Mouse (Mus musculus): Measurements from ENCODE around the gene Zdhhc23. TPM values are rescaled to one million over a fixed set of nuclear protein-coding genes. Genes with fewer than 3 reads are reported as not detected.

Gene Zdhhc23
- polyA plus RNA-seq (2015; fragmentation: Nextera tagmentation; extraction: Ambion mirVana), result 2.1 and 2.6 TPM in 2 replicates

DNA sequence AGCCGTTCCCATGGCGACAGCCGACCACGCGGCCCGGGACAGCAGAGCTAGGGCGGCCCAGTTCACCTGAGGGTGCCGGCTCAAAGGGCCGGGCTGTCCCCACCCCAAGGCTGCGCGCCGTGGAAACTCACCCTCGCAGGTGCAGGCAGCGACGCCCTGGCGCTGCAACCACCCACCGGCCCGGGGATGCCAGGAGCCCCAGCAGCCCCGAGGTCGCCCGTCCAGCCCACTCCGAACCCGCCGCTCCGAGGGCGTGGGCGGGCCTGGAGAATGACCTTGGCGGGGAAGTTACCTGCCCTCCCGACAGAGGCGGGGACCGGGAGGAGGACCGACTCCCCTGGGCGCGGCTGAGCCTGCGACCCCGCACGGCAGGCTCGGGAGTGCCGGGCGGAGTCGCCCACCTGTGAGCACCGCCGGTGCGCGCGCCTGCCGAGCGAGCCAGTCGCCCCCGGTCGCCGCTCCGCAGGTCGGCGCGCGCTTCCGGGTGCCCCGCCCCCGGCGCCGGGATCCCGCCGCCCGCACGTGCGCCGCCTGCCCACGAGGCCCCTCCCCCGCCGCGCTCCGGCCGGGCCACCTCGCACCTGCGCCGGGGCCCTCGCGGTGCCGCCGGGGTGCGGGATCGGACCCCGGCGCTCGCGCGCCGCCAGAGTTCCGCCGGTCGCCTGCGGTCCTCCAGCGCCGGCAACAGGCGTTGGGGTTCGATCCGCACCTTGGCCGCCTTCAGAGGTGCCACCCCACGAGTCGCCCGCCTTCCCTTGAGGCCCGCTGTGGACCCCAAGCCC is at the start of gene Zdhhc23:
Gene Zdhhc23, minus strand, starts transcription at position 464 of the 782 bp plus-strand sequence.
- peak within 1 kb of the TSS; percentile 68 for H3K4me3 ChIP-seq (replicated peaks)
- H3K27me3 ChIP-seq (replicated peaks), result peaks cover 5% of the 10 kb centered on the region; the same call in 1 of the 2 replicates
- H3K9ac ChIP-seq, result peak within 1 kb of the TSS; percentile 32; the same call in 1 of the 2 replicates
- no peak within 1 kb of the TSS for H3K27ac ChIP-seq
- under 1% methylated on average over 75 of the region's 103 CpGs for WGBS
- peaks cover 8% of the 10 kb centered on the region; the same call in 1 of the 2 replicates for H3K4me1 ChIP-seq
- no peaks in the 10 kb centered on the region for H3K36me3 ChIP-seq
- peak; percentile 72 for ATAC-seq (ENCODE audit: insufficient read depth, low FRiP score, low read depth)
- no peaks in the 10 kb centered on the region for H3K9me3 ChIP-seq
- peak within 1 kb of the TSS; percentile 99 for H3K4me2 ChIP-seq

- WGBS, result 36% methylated on average over 2 of the region's 2 CpGs
Measured at GRCm38 (mm10) chr16:44029273-44029672, 49.7 kb upstream of the Zdhhc23 start.

GRCm38 (mm10) chr16:44026822-44027221 is 47.2 kb upstream of the Zdhhc23 start:
- Histone ChIP-seq H3K27me3 (replicated peaks) (no peaks in the 10 kb centered on the region), H3K4me1 (no peaks in the 10 kb centered on the region), H3K36me3 (no peaks in the 10 kb centered on the region), H3K9ac (no peak overlapping the region), H3K9me3 (no peaks in the 10 kb centered on the region), H3K4me3 (replicated peaks) (no peak overlapping the region), H3K27ac (no peak overlapping the region), H3K4me2 (no peak overlapping the region)
- ATAC-seq (ENCODE audit: insufficient read depth, low FRiP score, low read depth), result no peak
- WGBS, result 56% methylated on average over 9 of the region's 9 CpGs

More at GRCm38 (mm10) chr16:44029273-44029672, 49.7 kb upstream of the Zdhhc23 start:
- Histone ChIP-seq H3K9me3 (no peaks in the 10 kb centered on the region), H3K27ac (no peak overlapping the region), H3K4me3 (replicated peaks) (no peak overlapping the region), H3K27me3 (replicated peaks) (no peaks in the 10 kb centered on the region), H3K4me2 (no peak overlapping the region), H3K9ac (no peak overlapping the region), H3K36me3 (no peaks in the 10 kb centered on the region), H3K4me1 (no peaks in the 10 kb centered on the region)
- ATAC-seq (ENCODE audit: insufficient read depth, low FRiP score, low read depth), result no peak

GRCm38 (mm10) chr16:44026210-44026609 is 46.6 kb upstream of the Zdhhc23 start:
- Histone ChIP-seq H3K36me3 (no peaks in the 10 kb centered on the region), H3K9me3 (no peaks in the 10 kb centered on the region), H3K9ac (no peak overlapping the region), H3K4me2 (no peak overlapping the region), H3K27ac (no peak overlapping the region; the same call in 1 of the 2 replicates), H3K27me3 (replicated peaks) (no peaks in the 10 kb centered on the region), H3K4me3 (replicated peaks) (no peak overlapping the region), H3K4me1 (no peaks in the 10 kb centered on the region)
- WGBS, result 67% methylated on average over 6 of the region's 6 CpGs
- no peak for ATAC-seq (ENCODE audit: insufficient read depth, low FRiP score, low read depth)

DNA sequence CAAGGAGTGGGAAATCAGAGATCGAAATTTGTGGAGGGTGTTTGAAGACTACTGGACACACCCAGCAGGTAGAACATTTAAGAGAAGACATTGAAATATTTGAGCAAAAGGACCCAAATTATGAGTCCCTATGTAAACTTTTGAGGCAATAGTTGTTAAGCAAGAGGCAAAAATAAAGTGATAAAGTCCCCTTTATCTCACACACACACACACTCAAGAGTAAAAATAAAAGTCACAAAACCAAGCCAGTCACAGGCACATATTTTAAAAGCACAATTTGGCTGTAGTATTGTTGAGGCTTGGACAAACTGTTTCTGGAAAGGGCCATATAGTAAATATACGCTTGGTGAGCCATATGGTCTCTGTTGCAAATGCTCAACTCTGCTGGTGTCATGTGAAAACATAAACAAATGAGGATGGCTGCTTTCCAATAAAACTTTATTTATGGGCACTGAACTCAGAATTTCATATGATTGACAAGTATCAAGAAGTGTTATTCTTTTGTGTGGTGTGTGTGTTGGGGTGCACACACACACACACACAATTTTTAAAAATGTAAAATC is 39.5 kb upstream of the Zdhhc23 start:
- no peaks in the 10 kb centered on the region for H3K4me1 ChIP-seq
- H3K4me3 ChIP-seq (replicated peaks), result no peak overlapping the region
- no peak overlapping the region for H3K9ac ChIP-seq
- H3K27me3 ChIP-seq (replicated peaks), result no peaks in the 10 kb centered on the region
- H3K4me2 ChIP-seq, result no peak overlapping the region
- no peaks in the 10 kb centered on the region for H3K9me3 ChIP-seq
- H3K27ac ChIP-seq, result no peak overlapping the region
- 71% methylated on average over 2 of the region's 2 CpGs for WGBS
- ATAC-seq (ENCODE audit: insufficient read depth, low FRiP score, low read depth), result no peak
- H3K36me3 ChIP-seq, result no peaks in the 10 kb centered on the region

- Histone ChIP-seq H3K4me1 (no peaks in the 10 kb centered on the region), H3K4me3 (replicated peaks) (no peak overlapping the region), H3K9ac (no peak overlapping the region), H3K27ac (no peak overlapping the region), H3K36me3 (no peaks in the 10 kb centered on the region), H3K4me2 (no peak overlapping the region), H3K27me3 (replicated peaks) (no peaks in the 10 kb centered on the region), H3K9me3 (no peaks in the 10 kb centered on the region)
- WGBS, result 48% methylated on average over 7 of the region's 7 CpGs
- ATAC-seq (ENCODE audit: insufficient read depth, low FRiP score, low read depth), result peak; percentile 83
Measured at GRCm38 (mm10) chr16:44018372-44018771, 38.8 kb upstream of the Zdhhc23 start.

DNA sequence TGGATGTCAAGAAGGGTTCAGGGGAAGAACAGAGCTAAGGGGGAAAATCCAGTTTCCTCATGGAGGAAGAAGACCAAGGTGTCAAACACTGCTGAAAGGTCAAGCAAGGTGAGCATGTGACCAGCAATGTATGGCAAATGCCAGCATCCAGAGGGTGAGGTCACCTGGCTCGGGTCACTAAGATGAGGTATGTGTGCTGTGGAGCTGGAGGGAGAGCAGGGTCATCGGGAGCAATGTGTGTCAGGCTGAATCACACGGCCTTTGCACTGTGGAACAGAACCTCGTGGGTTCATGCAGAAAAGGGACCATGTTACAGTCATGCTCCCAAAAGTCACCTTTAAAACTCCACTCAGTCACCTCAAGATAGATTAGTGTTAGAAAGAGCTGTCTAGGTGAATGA is 38.1 kb upstream of the Zdhhc23 start:
- Histone ChIP-seq H3K4me1 (no peaks in the 10 kb centered on the region), H3K4me2 (no peak overlapping the region), H3K4me3 (replicated peaks) (no peak overlapping the region), H3K36me3 (no peaks in the 10 kb centered on the region), H3K27ac (no peak overlapping the region), H3K27me3 (replicated peaks) (no peaks in the 10 kb centered on the region), H3K9me3 (no peaks in the 10 kb centered on the region), H3K9ac (no peak overlapping the region)
- no peak; the same call in 1 of the 2 replicates for ATAC-seq (ENCODE audit: insufficient read depth, low FRiP score, low read depth)
- WGBS, result 86% methylated on average over 4 of the region's 4 CpGs

DNA sequence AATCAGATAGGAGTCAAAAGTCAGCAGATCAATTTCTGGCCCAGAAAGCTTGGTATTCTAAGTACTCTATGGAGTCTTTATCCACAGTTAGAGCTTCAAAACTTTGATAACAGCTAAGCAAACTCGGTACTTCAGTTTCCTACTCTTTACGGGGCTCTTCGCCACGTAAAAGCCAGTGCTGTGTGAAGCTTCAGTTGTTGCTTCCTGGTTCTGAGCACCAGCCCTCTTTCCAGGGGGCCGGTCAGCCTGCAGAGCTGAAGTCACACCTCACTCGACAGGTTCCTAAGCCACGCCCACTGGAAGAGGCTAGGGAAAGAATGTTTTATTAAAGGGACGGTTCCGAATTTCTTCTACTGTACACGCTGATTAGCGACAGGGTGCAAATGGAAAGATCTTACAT is 36.6 kb upstream of the Zdhhc23 start:
- Histone ChIP-seq H3K4me2 (peak overlapping the region; percentile 46), H3K27me3 (replicated peaks) (no peaks in the 10 kb centered on the region), H3K9ac (no peak overlapping the region), H3K36me3 (no peaks in the 10 kb centered on the region), H3K9me3 (no peaks in the 10 kb centered on the region), H3K27ac (no peak overlapping the region), H3K4me1 (no peaks in the 10 kb centered on the region), H3K4me3 (replicated peaks) (peak overlapping the region; percentile 32)
- peak; percentile 87 for ATAC-seq (ENCODE audit: insufficient read depth, low FRiP score, low read depth)
- WGBS, result 8% methylated on average over 11 of the region's 11 CpGs

DNA sequence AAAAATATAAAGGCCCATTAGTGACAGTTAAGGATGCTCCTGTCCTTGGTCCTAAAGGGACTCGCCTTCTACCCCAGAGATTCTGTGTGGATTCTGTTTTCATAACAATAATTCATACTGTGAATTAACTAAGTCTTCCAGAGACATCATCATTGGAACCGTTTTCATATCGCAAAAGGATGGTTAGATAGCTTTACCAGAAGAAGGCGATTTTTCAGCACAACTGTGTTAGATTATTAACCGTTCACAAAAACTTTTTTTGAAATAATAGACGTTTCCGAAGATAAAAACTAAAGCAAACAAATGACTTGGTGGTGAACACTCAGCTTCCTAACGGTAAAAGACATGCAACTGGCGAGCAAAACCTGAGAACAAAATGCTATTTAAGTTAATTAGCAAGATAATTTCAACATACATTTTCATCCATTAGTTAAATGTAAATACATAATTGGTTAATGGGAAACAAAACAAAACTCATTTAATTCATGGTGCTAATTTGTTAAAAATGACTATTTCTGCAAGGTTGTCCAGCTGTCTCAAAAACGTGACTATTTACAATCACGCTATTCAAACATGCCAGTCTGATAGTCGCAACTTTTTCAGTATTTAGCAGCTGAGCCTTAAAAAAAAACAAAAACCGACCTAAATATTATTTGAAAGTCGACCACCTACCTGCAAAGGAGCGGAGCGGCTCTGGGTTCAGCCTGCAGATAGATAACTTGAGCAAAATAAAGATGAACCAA is 36.0 kb upstream of the Zdhhc23 start:
- peak overlapping the region; percentile 32 for H3K4me3 ChIP-seq (replicated peaks)
- no peak overlapping the region for H3K27ac ChIP-seq
- no peak overlapping the region for H3K9ac ChIP-seq
- no peaks in the 10 kb centered on the region for H3K9me3 ChIP-seq
- H3K4me2 ChIP-seq, result peak overlapping the region; percentile 46
- ATAC-seq (ENCODE audit: insufficient read depth, low FRiP score, low read depth), result 0 out of 2 replicates have a peak, but pooled peaks have one; percentile 4
- WGBS, result 47% methylated on average over 16 of the region's 16 CpGs
- H3K27me3 ChIP-seq (replicated peaks), result no peaks in the 10 kb centered on the region
- no peaks in the 10 kb centered on the region for H3K4me1 ChIP-seq
- no peaks in the 10 kb centered on the region for H3K36me3 ChIP-seq

- Histone ChIP-seq H3K36me3 (no peaks in the 10 kb centered on the region), H3K27ac (no peak overlapping the region), H3K4me3 (replicated peaks) (no peak overlapping the region), H3K4me1 (no peaks in the 10 kb centered on the region), H3K4me2 (no peak overlapping the region), H3K27me3 (replicated peaks) (no peaks in the 10 kb centered on the region), H3K9ac (no peak overlapping the region), H3K9me3 (no peaks in the 10 kb centered on the region)
- 61% methylated on average over 5 of the region's 5 CpGs for WGBS
- ATAC-seq (ENCODE audit: insufficient read depth, low FRiP score, low read depth), result no peak
Measured at GRCm38 (mm10) chr16:44011010-44011409, 31.4 kb upstream of the Zdhhc23 start.

- H3K27me3 ChIP-seq (replicated peaks), result no peaks in the 10 kb centered on the region
- no peaks in the 10 kb centered on the region for H3K4me1 ChIP-seq
- WGBS, result 60% methylated on average over 5 of the region's 5 CpGs
- H3K4me3 ChIP-seq (replicated peaks), result no peak overlapping the region
- H3K36me3 ChIP-seq, result no peaks in the 10 kb centered on the region
- H3K4me2 ChIP-seq, result no peak overlapping the region
- H3K9me3 ChIP-seq, result no peaks in the 10 kb centered on the region
- H3K9ac ChIP-seq, result no peak overlapping the region
- ATAC-seq (ENCODE audit: insufficient read depth, low FRiP score, low read depth), result no peak
- no peak overlapping the region for H3K27ac ChIP-seq
Measured at GRCm38 (mm10) chr16:44002086-44002485, 22.5 kb upstream of the Zdhhc23 start.

DNA sequence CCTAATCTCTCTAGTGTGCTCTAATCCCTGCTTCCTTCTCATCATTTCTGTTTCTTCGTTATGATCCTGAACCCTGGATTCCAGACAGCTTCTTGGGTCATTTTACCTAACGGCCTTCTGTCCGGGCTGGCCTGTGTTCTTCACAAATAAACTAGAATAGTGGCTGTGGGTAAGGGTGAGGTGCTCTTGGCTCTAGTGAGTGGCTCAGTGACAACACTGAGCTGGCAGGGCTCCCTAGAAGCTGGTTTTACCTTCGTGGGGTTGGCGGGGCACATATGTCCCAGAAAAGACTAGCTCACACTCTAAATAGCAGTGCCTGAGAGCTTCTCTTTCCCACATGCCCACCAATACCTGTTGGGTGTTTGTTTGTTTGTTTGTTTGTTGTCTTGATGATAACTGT is 19.9 kb upstream of the Zdhhc23 start:
- Histone ChIP-seq H3K4me3 (replicated peaks) (no peak overlapping the region), H3K9me3 (no peaks in the 10 kb centered on the region), H3K4me2 (no peak overlapping the region), H3K36me3 (no peaks in the 10 kb centered on the region), H3K9ac (no peak overlapping the region), H3K4me1 (no peaks in the 10 kb centered on the region), H3K27me3 (replicated peaks) (no peaks in the 10 kb centered on the region), H3K27ac (no peak overlapping the region)
- no peak for ATAC-seq (ENCODE audit: insufficient read depth, low FRiP score, low read depth)
- WGBS, result 80% methylated on average over 5 of the region's 5 CpGs

All from stomach, embryonic 15.5 days (tissue).